Mouse (Mus musculus) stomach, postnatal 0 days (tissue): Measurements from ENCODE around the gene Utrn. TPM values are rescaled to one million over a fixed set of nuclear protein-coding genes. Genes with fewer than 3 reads are reported as not detected.
A peak's percentile ranks its signal among the peaks of the same experiment; 100 is the strongest.

Source experiments
- ATAC-seq: fragments of 200-750 bp; cut with Nextera tagmentation; 2 replicates; pipeline ENCODE4 v1.8.0; 2017; ENCODE audit not compliant: low FRiP score, low TSS enrichment
- DNase-seq: peaks from one replicate; pipeline ENCODE4 v3.0.0-alpha.2; 2016; ENCODE audit warnings: low spot score
- H3K27ac ChIP-seq: fragments of 300-500 bp; sonication (generic); replicated peaks from 2 replicates; pipeline ENCODE4 v1.5.1; 2014; ENCODE audit warnings: mild to moderate bottlenecking, control low read depth
- H3K27me3 ChIP-seq: fragments of 300-500 bp; sonication (generic); 2 replicates; pipeline ENCODE4 v1.6.1; 2014; ENCODE audit warnings: low read length; ENCODE audit not compliant: control insufficient read depth, insufficient read depth
- H3K36me3 ChIP-seq: fragments of 300-500 bp; sonication (generic); 2 replicates; pipeline ENCODE4 v1.6.1; 2014; ENCODE audit warnings: low read length, mixed read lengths; ENCODE audit not compliant: control insufficient read depth, insufficient read depth
- H3K4me1 ChIP-seq: fragments of 300-500 bp; sonication (generic); replicated peaks from 2 replicates; pipeline ENCODE4 v1.6.1; 2014; ENCODE audit warnings: antibody characterized with exemption; ENCODE audit not compliant: control insufficient read depth, insufficient read depth
- H3K4me2 ChIP-seq: fragments of 300-500 bp; sonication (generic); replicated peaks from 2 replicates; pipeline ENCODE4 v1.6.1; 2014; ENCODE audit warnings: low read depth, mild to moderate bottlenecking, control low read depth, moderate library complexity
- H3K4me3 ChIP-seq: fragments of 300-500 bp; sonication (generic); 2 replicates; pipeline ENCODE4 v1.5.1; 2014; ENCODE audit warnings: low read depth, low read length, control low read depth
- H3K9ac ChIP-seq: fragments of 300-500 bp; sonication (generic); 2 replicates; pipeline ENCODE4 v1.6.1; 2014; ENCODE audit warnings: mild to moderate bottlenecking, low read length, control low read depth, mixed read lengths
- H3K9me3 ChIP-seq: fragments of 300-500 bp; sonication (generic); 2 replicates; pipeline ENCODE4 v1.6.1; 2016; ENCODE audit warnings: low read length; ENCODE audit not compliant: control insufficient read depth
- CTCF ChIP-seq: IDR thresholded peaks from 2 replicates; pipeline ENCODE4 v1.5.1; 2016; ENCODE audit warnings: antibody characterized with exemption, low read depth, mild to moderate bottlenecking, moderate library complexity
- EP300 ChIP-seq: optimal IDR thresholded peaks from 2 replicates; pipeline ENCODE3; 2016; ENCODE audit warnings: antibody characterized with exemption
- WGBS: fragments of 180-500 bp; shearing (Covaris S2); extraction: QIAGEN DNeasy Blood & Tissue Kit; methylation state at CpG from one replicate; pipeline ENCODE4 v1.1.7; 2014; 5-methylcytosine and 5-hydroxymethylcytosine counted together
- polyA plus RNA-seq: library from polyadenylated mRNA; unstranded; fragments of >200 nt; fragmentation: Nextera tagmentation; extraction: Ambion mirVana; gene quantifications from 2 replicates; pipeline ENCODE4 v1.2.1, GENCODE M21; 2015

Utrn gene
- polyA plus RNA-seq, 1 experiment from 2014 or later, result 40.4 TPM

DNA sequence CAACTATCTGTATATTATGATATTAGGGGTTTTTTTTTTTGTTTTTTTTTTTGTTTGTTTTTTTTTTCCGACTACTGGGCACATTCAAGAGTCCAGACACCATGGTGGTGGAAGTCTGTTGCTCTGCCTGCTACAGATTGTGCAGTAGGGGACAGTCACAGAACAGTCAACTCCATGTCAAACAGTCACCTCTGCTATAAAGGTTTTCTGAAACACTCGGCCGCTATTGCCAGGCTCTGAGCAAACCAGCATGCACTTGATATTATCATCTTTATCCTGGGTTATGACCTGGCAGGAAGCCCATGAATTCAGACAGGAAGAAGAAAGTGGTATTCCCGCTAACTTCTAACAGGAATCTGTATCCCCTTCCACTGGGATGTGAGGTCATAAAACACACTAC lies 41.4 kb downstream of the Utrn start:
- Histone ChIP-seq H3K9ac (no peak overlapping the region), H3K27me3 (no peaks in the 10 kb centered on the region), H3K27ac (peak overlapping the region; percentile 81; the same call in 1 of the 2 replicates), H3K4me1 (peaks cover 5% of the 10 kb centered on the region; the same call in 1 of the 2 replicates), H3K36me3 (no peaks in the 10 kb centered on the region), H3K9me3 (no peaks in the 10 kb centered on the region), H3K4me2 (no peak overlapping the region), H3K4me3 (no peak overlapping the region)
- WGBS, result 38% methylated on average over 4 of the region's 4 CpGs
- no peak for ATAC-seq
- DNase-seq, result no peak
- TF ChIP-seq EP300 (no peak), CTCF (no peak)

DNA sequence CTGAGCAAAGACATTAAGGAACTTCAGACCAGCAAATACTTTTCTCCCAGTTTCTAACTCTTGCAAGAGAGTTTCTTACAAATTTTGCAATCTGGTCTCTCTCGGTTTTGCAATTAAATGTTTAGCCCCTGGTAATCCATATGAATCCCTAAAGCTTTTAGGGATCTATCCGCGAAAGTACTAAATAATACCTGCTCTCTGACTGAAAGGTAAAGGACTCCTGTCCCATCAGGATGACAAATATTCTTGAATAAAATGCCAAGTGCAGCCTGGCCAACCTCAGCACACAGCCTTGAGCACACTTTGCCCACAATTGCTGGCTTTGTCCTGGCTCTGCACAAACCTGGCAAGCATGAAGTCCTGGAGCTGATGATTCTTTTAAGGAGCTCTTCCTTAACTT lies 41.9 kb downstream of the Utrn start:
- ATAC-seq (no peak), DNase-seq (no peak)
- Histone ChIP-seq H3K9me3 (no peaks in the 10 kb centered on the region), H3K4me1 (peaks cover 7% of the 10 kb centered on the region; the same call in 1 of the 2 replicates), H3K4me2 (no peak overlapping the region), H3K36me3 (no peaks in the 10 kb centered on the region), H3K4me3 (no peak overlapping the region), H3K9ac (no peak overlapping the region), H3K27ac (peak overlapping the region; percentile 81; the same call in 1 of the 2 replicates), H3K27me3 (no peaks in the 10 kb centered on the region)
- WGBS, result 42% methylated on average over 3 of the region's 3 CpGs
- TF ChIP-seq CTCF (no peak), EP300 (no peak)

DNA sequence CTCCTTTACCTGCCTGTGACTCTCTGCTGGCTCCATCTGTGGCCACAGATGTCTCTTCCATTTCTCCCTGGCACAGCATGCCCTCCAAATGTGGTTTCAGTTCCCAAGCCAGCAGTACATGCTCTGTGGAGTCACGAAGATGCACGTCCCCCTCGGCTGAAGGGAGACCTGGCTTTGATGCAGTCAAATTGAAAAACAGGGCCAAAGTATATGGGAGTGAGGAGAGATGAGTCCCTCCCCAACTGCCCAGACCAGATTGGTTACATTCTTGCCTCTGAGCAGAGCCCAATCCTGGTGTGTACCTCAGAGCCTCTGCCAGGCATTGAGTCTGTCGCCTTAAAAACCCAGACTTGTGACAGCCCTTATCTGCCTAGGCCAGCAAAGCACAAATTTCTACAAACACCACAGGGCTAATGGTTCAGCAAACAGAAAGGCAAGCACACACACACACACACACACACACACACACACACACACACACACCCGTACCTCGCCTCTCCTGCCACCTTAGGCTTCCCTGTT lies 42.3 kb downstream of the Utrn start:
- Histone ChIP-seq H3K9ac (no peak overlapping the region), H3K9me3 (no peaks in the 10 kb centered on the region), H3K4me2 (peak overlapping the region; percentile 32), H3K36me3 (no peaks in the 10 kb centered on the region), H3K4me3 (0 out of 2 replicates have a peak overlapping the region, but pooled peaks have one; percentile 8), H3K27me3 (no peaks in the 10 kb centered on the region), H3K4me1 (peaks cover 7% of the 10 kb centered on the region; the same call in 1 of the 2 replicates), H3K27ac (peak overlapping the region; percentile 81)
- TF ChIP-seq EP300 (no peak), CTCF (no peak)
- ATAC-seq, result peak; percentile 89
- DNase-seq, result peak; percentile 64
- WGBS, result 39% methylated on average over 6 of the region's 6 CpGs

DNA sequence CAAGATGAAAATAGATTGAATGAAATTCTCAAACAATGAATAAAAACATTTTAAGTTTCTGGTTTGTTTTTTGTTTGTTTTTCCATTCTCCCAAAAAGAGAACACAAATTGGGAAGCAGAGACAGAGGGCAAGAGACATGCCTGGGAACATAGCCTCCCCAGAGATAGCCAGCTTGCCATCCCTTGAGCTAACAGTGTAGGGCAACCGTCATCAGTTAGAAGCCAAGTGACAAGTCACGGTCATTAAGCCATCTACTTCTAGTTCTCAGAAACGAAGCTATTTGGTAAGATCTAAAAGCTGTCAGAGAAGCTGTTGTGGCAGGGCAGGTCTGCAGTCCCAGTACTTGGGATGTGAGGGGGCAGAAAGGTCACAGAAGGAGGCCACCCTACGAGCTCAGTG lies 44.8 kb downstream of the Utrn start:
- no peak overlapping the region for H3K4me3 ChIP-seq
- no peak overlapping the region for H3K9ac ChIP-seq
- no peak overlapping the region for H3K27ac ChIP-seq
- no peak for ATAC-seq
- H3K4me2 ChIP-seq, result no peak overlapping the region
- H3K36me3 ChIP-seq, result no peaks in the 10 kb centered on the region
- 45% methylated on average over 4 of the region's 4 CpGs for WGBS
- TF ChIP-seq EP300 (no peak), CTCF (no peak)
- peaks cover 7% of the 10 kb centered on the region; the same call in 1 of the 2 replicates for H3K4me1 ChIP-seq
- no peaks in the 10 kb centered on the region for H3K9me3 ChIP-seq
- no peak for DNase-seq
- H3K27me3 ChIP-seq, result no peaks in the 10 kb centered on the region

DNA sequence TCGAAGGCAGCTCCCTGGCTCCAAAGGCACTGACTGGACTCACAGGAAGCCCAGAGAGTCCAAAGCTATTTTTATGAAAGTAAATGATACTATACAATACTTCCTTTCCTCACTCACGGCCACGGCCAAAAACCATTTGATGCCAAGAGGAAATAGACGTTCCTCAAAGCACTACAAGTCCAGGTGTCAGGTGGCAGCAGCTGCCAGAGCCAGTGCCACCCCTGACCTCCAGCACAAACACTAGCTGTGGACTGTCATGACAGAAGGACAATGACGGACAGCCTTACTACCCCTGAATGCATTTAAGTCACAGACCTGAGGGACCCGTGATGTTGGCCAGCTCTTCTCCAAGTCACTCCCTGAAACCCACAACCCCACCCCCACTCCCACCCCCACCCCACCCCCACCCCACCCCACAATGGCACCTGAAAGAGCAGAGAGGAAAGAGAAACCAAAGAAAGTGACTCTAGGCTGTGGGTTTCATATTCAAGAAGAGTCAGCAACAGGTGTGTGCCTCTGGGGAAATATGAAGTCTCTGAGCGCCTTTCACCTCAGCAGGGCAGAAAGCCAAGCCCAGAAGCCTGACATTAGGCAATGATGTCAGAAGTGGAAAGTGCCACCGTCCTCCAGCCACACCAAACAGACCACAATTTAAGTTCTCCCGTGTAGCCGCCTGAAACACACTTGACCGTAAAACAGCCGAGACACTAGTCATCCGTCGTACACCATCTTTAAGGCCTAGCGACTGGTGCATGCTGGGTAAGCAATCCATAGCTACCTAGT lies 45.5 kb downstream of the Utrn start:
- 64% methylated on average over 15 of the region's 15 CpGs for WGBS
- Histone ChIP-seq H3K27ac (no peak overlapping the region), H3K4me3 (no peak overlapping the region), H3K36me3 (no peaks in the 10 kb centered on the region), H3K4me2 (no peak overlapping the region), H3K9ac (no peak overlapping the region), H3K9me3 (no peaks in the 10 kb centered on the region), H3K27me3 (no peaks in the 10 kb centered on the region), H3K4me1 (peaks cover 7% of the 10 kb centered on the region; the same call in 1 of the 2 replicates)
- ATAC-seq, result no peak
- TF ChIP-seq CTCF, result no peak
- TF ChIP-seq EP300, result no peak
- no peak for DNase-seq
